Mouse (Mus musculus): ENCODE measurements around the gene Smim20.

- no peak for TF ChIP-seq CTCF (IDR thresholded peaks at IDR 0.05; ENCODE audit: extremely low read depth, insufficient read length, insufficient replicate concordance, low read depth, low read length)
- no peak for TF ChIP-seq POLR2A (IDR thresholded peaks at IDR 0.05; ENCODE audit: low read depth, low read length)
Observed at GRCm38 (mm10) chr5:53302895-53303670, 36.2 kb downstream of the Smim20 start.
